Mouse (Mus musculus): ENCODE measurements around the gene Axdnd1.

GRCm38 (mm10) chr1:156340847-156341246 lies 80.1 kb downstream of the Axdnd1 start:
- no peak for TF ChIP-seq CTCF (IDR thresholded peaks at IDR 0.05; ENCODE audit: extremely low read depth, insufficient read depth, insufficient read length, insufficient replicate concordance)
- TF ChIP-seq POLR2A (IDR thresholded peaks at IDR 0.05; ENCODE audit: low read depth, low read length) = no peak
